Mouse (Mus musculus) hindbrain, embryonic 13.5 days (tissue): Measurements from ENCODE around the gene Otor. TPM values are rescaled to one million over a fixed set of nuclear protein-coding genes. Genes with fewer than 3 reads are reported as not detected.
A peak's percentile ranks its signal among the peaks of the same experiment; 100 is the strongest.

Experiments
- ATAC-seq: fragments of 200-750 bp; cut with Nextera tagmentation; 2 replicates; pipeline ENCODE4 v1.8.0; 2017; ENCODE audit warnings: moderate TSS enrichment; ENCODE audit not compliant: low FRiP score
- H3K27ac ChIP-seq: fragments of 300-500 bp; sonication (generic); 2 replicates; pipeline ENCODE4 v1.5.1; 2015; ENCODE audit warnings: inconsistent platforms, mild to moderate bottlenecking, moderate library complexity
- H3K27me3 ChIP-seq: fragments of 300-500 bp; sonication (generic); 2 replicates; pipeline ENCODE4 v1.6.1; 2015; ENCODE audit warnings: mild to moderate bottlenecking, inconsistent platforms
- H3K36me3 ChIP-seq: fragments of 300-500 bp; sonication (generic); 2 replicates; pipeline ENCODE4 v1.6.1; 2015; ENCODE audit warnings: mild to moderate bottlenecking, inconsistent platforms
- H3K4me1 ChIP-seq: fragments of 300-500 bp; sonication (generic); replicated peaks from 2 replicates; pipeline ENCODE4 v1.6.1; 2015; ENCODE audit warnings: inconsistent platforms
- H3K4me2 ChIP-seq: fragments of 300-500 bp; sonication (generic); 2 replicates; pipeline ENCODE4 v1.6.1; 2015; ENCODE audit warnings: inconsistent platforms, mild to moderate bottlenecking, moderate library complexity
- H3K4me3 ChIP-seq: fragments of 300-500 bp; sonication (generic); 2 replicates; pipeline ENCODE4 v1.5.1; 2015; ENCODE audit warnings: mild to moderate bottlenecking, inconsistent platforms
- H3K9ac ChIP-seq: fragments of 300-500 bp; sonication (generic); 2 replicates; pipeline ENCODE4 v1.6.1; 2015; ENCODE audit warnings: mild to moderate bottlenecking, inconsistent platforms
- H3K9me3 ChIP-seq: fragments of 300-500 bp; sonication (generic); 2 replicates; pipeline ENCODE4 v1.6.1; 2016; ENCODE audit warnings: inconsistent platforms
- WGBS: fragments of 180-500 bp; shearing (Covaris S2); methylation state at CpG from one replicate; pipeline ENCODE4 v1.1.7; 2015; 5-methylcytosine and 5-hydroxymethylcytosine counted together
- polyA plus RNA-seq: library from polyadenylated mRNA; unstranded; fragments of >200 nt; fragmentation: Nextera tagmentation; extraction: Ambion mirVana; gene quantifications from 2 replicates; pipeline ENCODE4 v1.2.1, GENCODE M21; 2015

The Otor gene
- polyA plus RNA-seq, result 1.9 and 2.7 TPM in 2 replicates

- Histone ChIP-seq H3K36me3 (no peaks in the 10 kb centered on the region), H3K27ac (no peak within 1 kb of the TSS), H3K4me2 (no peak within 1 kb of the TSS), H3K9me3 (no peaks in the 10 kb centered on the region), H3K9ac (no peak within 1 kb of the TSS), H3K27me3 (no peaks in the 10 kb centered on the region), H3K4me3 (no peak within 1 kb of the TSS), H3K4me1 (peaks cover 6% of the 10 kb centered on the region; the same call in 1 of the 2 replicates)
- ATAC-seq, result no peak
- 66% methylated on average over 8 of the region's 8 CpGs for WGBS
These were observed at the start of gene Otor for GRCm38 (mm10) chr2:143078198-143078851. TSS of gene Otor (plus strand) at chr2:143078473.

DNA sequence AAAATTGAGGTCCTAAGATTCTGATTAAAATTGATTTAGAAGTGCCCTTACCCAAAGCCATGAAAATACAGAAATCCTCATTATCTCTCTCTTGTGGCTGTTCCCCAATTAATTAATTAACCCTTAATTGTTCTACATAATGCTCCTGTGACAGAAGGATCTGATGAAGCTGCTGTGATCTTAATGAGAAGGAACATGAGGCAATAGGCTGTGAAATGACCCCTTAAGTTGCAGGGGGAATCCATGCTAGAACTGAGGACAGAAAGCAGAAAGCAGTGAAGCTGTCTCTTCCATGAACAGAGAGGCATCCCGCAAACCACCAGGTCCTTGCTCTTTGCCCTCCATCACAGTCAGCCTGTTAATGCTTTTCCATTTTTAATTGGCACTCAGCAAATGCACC, 47.0 kb upstream of the Otor start:
- no peak overlapping the region for H3K4me3 ChIP-seq
- H3K9me3 ChIP-seq, result no peaks in the 10 kb centered on the region
- H3K4me1 ChIP-seq, result peaks cover 18% of the 10 kb centered on the region
- no peaks in the 10 kb centered on the region for H3K27me3 ChIP-seq
- no peak overlapping the region for H3K4me2 ChIP-seq
- no peak overlapping the region for H3K9ac ChIP-seq
- no peaks in the 10 kb centered on the region for H3K36me3 ChIP-seq
- WGBS, result 70% methylated on average over 1 of the region's 1 CpGs
- ATAC-seq, result peak; percentile 43; the same call in 1 of the 2 replicates
- H3K27ac ChIP-seq, result no peak overlapping the region

GRCm38 (mm10) chr2:143032378-143033255, 45.7 kb upstream of the Otor start:
- H3K27ac ChIP-seq, result peak overlapping the region; percentile 76
- WGBS, result 52% methylated on average over 10 of the region's 10 CpGs
- H3K4me3 ChIP-seq, result no peak overlapping the region
- no peaks in the 10 kb centered on the region for H3K36me3 ChIP-seq
- peak; percentile 47; the same call in 1 of the 2 replicates for ATAC-seq
- no peak overlapping the region for H3K4me2 ChIP-seq
- H3K9ac ChIP-seq, result no peak overlapping the region
- H3K4me1 ChIP-seq, result peaks cover 18% of the 10 kb centered on the region
- H3K9me3 ChIP-seq, result no peaks in the 10 kb centered on the region
- no peaks in the 10 kb centered on the region for H3K27me3 ChIP-seq

- Histone ChIP-seq H3K4me1 (peaks cover 18% of the 10 kb centered on the region), H3K9me3 (no peaks in the 10 kb centered on the region), H3K9ac (no peak overlapping the region), H3K27ac (no peak overlapping the region), H3K4me2 (no peak overlapping the region), H3K4me3 (no peak overlapping the region), H3K27me3 (no peaks in the 10 kb centered on the region), H3K36me3 (no peaks in the 10 kb centered on the region)
- no peak for ATAC-seq
- WGBS, result 72% methylated on average over 7 of the region's 7 CpGs
These were observed 43.8 kb upstream of the Otor start for GRCm38 (mm10) chr2:143034350-143035085.

- no peak for ATAC-seq
- 83% methylated on average over 10 of the region's 10 CpGs for WGBS
These were observed 43.1 kb upstream of the Otor start for GRCm38 (mm10) chr2:143035086-143035593.

GRCm38 (mm10) chr2:143041596-143041995, 36.7 kb upstream of the Otor start:
- 87% methylated on average over 1 of the region's 1 CpGs for WGBS
- H3K9ac ChIP-seq, result no peak overlapping the region
- no peak overlapping the region for H3K4me2 ChIP-seq
- no peaks in the 10 kb centered on the region for H3K4me1 ChIP-seq
- no peak overlapping the region for H3K4me3 ChIP-seq
- no peaks in the 10 kb centered on the region for H3K9me3 ChIP-seq
- H3K27ac ChIP-seq, result no peak overlapping the region
- H3K27me3 ChIP-seq, result no peaks in the 10 kb centered on the region
- no peak for ATAC-seq
- H3K36me3 ChIP-seq, result no peaks in the 10 kb centered on the region

More at GRCm38 (mm10) chr2:143035086-143035593, 43.1 kb upstream of the Otor start:
- Histone ChIP-seq H3K27ac (no peak overlapping the region), H3K4me3 (no peak overlapping the region), H3K9me3 (no peaks in the 10 kb centered on the region), H3K36me3 (no peaks in the 10 kb centered on the region), H3K4me1 (peaks cover 18% of the 10 kb centered on the region), H3K9ac (no peak overlapping the region), H3K27me3 (no peaks in the 10 kb centered on the region), H3K4me2 (no peak overlapping the region)

GRCm38 (mm10) chr2:143055251-143055650, 23.0 kb upstream of the Otor start:
- no peak for ATAC-seq
- H3K4me2 ChIP-seq, result no peak overlapping the region
- H3K4me1 ChIP-seq, result no peaks in the 10 kb centered on the region
- no peaks in the 10 kb centered on the region for H3K9me3 ChIP-seq
- no peak overlapping the region for H3K4me3 ChIP-seq
- H3K9ac ChIP-seq, result no peak overlapping the region
- H3K36me3 ChIP-seq, result no peaks in the 10 kb centered on the region
- no peaks in the 10 kb centered on the region for H3K27me3 ChIP-seq
- H3K27ac ChIP-seq, result no peak overlapping the region

DNA sequence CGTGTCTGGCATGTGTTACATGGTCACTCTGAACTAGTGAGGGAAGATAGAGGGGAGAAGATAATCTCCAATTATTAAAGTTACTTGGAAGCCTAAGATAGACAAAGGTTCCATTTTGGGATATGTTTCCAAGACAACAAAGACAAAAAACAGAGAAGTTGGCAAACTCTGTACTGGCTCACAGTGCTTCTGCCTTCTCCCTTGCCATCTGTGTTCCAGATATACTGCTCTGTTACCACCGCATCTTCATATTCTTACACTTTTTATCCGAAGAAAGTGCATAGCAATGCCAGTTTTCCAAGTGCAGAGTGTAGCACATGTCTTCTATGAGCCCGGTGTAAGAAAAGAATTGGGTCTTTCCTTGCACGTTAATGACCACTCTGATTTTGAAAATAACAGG, 21.5 kb upstream of the Otor start:
- Histone ChIP-seq H3K4me1 (no peaks in the 10 kb centered on the region), H3K4me2 (no peak overlapping the region)
- WGBS, result 83% methylated on average over 5 of the region's 5 CpGs

DNA sequence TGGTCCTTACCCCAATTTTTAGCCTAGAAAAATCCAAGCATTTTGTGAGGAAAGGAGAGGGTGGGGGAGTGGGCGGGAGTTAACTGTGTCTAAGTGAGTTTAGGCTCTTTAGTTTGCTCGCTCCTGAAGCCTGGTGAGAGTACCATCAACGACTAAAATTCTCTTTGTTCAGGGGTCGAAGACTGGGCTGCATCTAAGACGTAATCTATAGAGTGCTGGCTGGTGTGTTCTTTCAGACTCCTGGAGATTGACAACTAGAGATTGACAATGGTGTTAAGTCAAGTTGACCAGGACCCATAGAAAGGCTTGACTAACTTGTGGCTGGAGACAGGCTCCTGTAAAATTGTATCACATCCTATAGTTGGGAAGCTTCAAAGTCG, 15.9 kb upstream of the Otor start:
- H3K4me2 ChIP-seq, result peak overlapping the region; percentile 57
- H3K4me3 ChIP-seq, result peak overlapping the region; percentile 96
- no peaks in the 10 kb centered on the region for H3K9me3 ChIP-seq
- H3K36me3 ChIP-seq, result peaks cover 22% of the 10 kb centered on the region
- 40% methylated on average over 6 of the region's 6 CpGs for WGBS
- H3K27me3 ChIP-seq, result no peaks in the 10 kb centered on the region
- H3K27ac ChIP-seq, result no peak overlapping the region
- ATAC-seq, result no peak; the same call in none of the 2 replicates
- peak overlapping the region; percentile 91; the same call in 1 of the 2 replicates for H3K9ac ChIP-seq
- H3K4me1 ChIP-seq, result peaks cover 6% of the 10 kb centered on the region

More for the DNA sequence above, 21.5 kb upstream of the Otor start:
- H3K9ac ChIP-seq, result no peak overlapping the region
- no peak overlapping the region for H3K27ac ChIP-seq
- no peaks in the 10 kb centered on the region for H3K9me3 ChIP-seq
- H3K4me3 ChIP-seq, result no peak overlapping the region
- no peaks in the 10 kb centered on the region for H3K27me3 ChIP-seq
- H3K36me3 ChIP-seq, result no peaks in the 10 kb centered on the region
- ATAC-seq, result no peak

DNA sequence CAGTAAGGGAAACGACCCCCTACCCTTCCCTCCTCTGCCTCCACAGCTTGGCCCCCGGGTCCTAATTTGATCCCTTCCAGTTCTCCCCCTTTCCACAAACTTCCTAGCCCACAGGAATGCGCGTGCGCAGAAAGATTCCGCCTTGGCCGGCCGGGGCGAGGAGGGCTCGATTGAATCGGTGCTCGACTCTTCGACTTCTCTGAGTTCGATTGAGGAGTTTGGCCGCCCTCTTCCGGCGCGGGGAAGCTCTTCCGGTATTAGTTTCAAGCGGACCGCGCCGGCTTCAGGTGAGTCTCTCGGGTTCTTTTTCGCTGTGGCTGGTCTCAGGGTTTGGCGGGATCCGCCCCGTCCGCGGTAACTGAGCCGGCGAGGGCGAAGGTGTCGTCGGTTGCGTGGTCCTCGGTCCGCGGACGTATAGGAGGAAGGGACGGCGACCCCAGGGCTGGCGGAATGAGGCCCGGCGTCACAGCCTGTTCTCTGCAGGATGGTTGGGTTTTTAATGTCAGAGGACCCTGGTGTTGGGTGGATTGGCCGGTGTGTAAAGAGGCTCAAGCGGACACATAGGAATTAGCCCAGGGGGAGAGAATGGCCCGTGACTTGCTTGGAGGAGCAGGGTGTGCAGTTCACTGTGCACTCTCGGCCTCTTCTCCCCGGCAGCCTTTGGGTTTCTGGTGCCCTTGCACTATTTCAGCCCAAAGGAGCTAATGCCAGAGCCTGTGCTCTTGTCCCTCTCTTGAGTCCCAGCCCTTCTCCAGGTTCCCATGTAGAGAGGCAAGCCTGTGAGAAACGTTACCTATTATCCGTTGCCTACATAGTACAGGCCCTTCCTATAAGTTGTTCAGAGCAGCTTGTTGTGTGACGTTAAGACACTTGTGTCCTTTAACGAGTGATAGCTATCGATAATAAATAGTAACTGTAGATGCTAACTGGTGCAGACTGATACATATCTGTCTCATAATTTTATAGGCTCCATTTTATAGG, 15.2 kb upstream of the Otor start, which contains the start of gene Snrpb2:
Gene Snrpb2, plus strand, starts transcription at position 228 of the 981 bp plus-strand sequence.
- 1% methylated on average over 55 of the region's 55 CpGs for WGBS
- Histone ChIP-seq H3K4me1 (peaks cover 6% of the 10 kb centered on the region), H3K4me3 (peak within 1 kb of the TSS; percentile 96), H3K9me3 (no peaks in the 10 kb centered on the region), H3K4me2 (peak within 1 kb of the TSS; percentile 85), H3K27ac (peak within 1 kb of the TSS; percentile 26; the same call in 1 of the 2 replicates), H3K36me3 (peaks cover 22% of the 10 kb centered on the region), H3K9ac (peak within 1 kb of the TSS; percentile 91), H3K27me3 (no peaks in the 10 kb centered on the region)
- peak; percentile 94 for ATAC-seq

DNA sequence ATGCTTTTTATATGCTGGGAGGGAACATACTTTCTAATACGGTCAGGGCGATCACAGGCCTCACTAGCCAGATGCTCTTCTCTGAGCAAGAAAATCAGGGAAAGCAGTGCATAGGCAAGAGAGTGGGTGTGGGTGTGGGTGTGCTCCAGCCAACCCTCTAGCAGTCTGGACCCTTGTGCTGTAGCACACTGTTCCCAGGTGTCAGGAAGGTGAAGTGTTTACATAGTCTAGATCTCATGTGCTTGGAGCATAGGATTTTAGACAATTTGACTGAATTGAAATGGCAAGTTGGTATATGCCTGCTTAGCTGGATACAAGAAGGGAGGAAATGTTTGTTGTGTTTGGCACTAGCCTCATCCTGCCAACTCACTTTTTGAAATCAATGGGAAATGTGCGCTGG, 12.4 kb upstream of the Otor start:
- H3K27me3 ChIP-seq, result no peaks in the 10 kb centered on the region
- ATAC-seq, result no peak
- H3K9ac ChIP-seq, result no peak overlapping the region
- peaks cover 6% of the 10 kb centered on the region for H3K4me1 ChIP-seq
- H3K4me3 ChIP-seq, result no peak overlapping the region
- no peaks in the 10 kb centered on the region for H3K9me3 ChIP-seq
- no peak overlapping the region for H3K27ac ChIP-seq
- peaks cover 47% of the 10 kb centered on the region for H3K36me3 ChIP-seq
- 94% methylated on average over 3 of the region's 3 CpGs for WGBS
- H3K4me2 ChIP-seq, result no peak overlapping the region
